Mouse (Mus musculus) forebrain, embryonic 13.5 days (tissue): ENCODE measurements at regions not wholly inside any gene's neighbourhood (a gene's known extent, or its start where the extent isn't known, plus 50 kb on each side); places are given as distances from the start of the nearest gene placed in this dataset.
A peak's percentile ranks its signal among the peaks of the same experiment; 100 is the strongest.

Experiments used
- ATAC-seq: fragments of 200-750 bp; cut with Nextera tagmentation; 2 replicates; pipeline ENCODE4 v1.8.0; 2017
- H3K27ac ChIP-seq: fragments of 300-500 bp; sonication (generic); 2 replicates; pipeline ENCODE4 v1.5.1; 2015; ENCODE audit warnings: inconsistent platforms, mild to moderate bottlenecking, moderate library complexity
- H3K27me3 ChIP-seq: fragments of 300-500 bp; sonication (generic); 2 replicates; pipeline ENCODE4 v1.6.1; 2015; ENCODE audit warnings: mild to moderate bottlenecking, inconsistent platforms
- H3K36me3 ChIP-seq: fragments of 300-500 bp; sonication (generic); 2 replicates; pipeline ENCODE4 v1.6.1; 2015; ENCODE audit warnings: mild to moderate bottlenecking, inconsistent platforms; ENCODE audit not compliant: poor library complexity, severe bottlenecking
- H3K4me1 ChIP-seq: fragments of 300-500 bp; sonication (generic); 2 replicates; pipeline ENCODE4 v1.6.1; 2015; ENCODE audit warnings: inconsistent platforms
- H3K4me2 ChIP-seq: fragments of 300-500 bp; sonication (generic); 2 replicates; pipeline ENCODE4 v1.6.1; 2015; ENCODE audit warnings: inconsistent platforms, mild to moderate bottlenecking, moderate library complexity
- H3K4me3 ChIP-seq: fragments of 300-500 bp; sonication (generic); 2 replicates; pipeline ENCODE4 v1.5.1; 2015; ENCODE audit warnings: mild to moderate bottlenecking, inconsistent platforms
- H3K9ac ChIP-seq: fragments of 300-500 bp; sonication (generic); 2 replicates; pipeline ENCODE4 v1.6.1; 2015; ENCODE audit warnings: mild to moderate bottlenecking, inconsistent platforms
- H3K9me3 ChIP-seq: fragments of 300-500 bp; sonication (generic); replicated peaks from 2 replicates; pipeline ENCODE4 v1.6.1; 2016; ENCODE audit warnings: inconsistent platforms
- WGBS: fragments of 180-500 bp; shearing (Covaris S2); methylation state at CpG from one replicate; pipeline ENCODE4 v1.1.7; 2015; 5-methylcytosine and 5-hydroxymethylcytosine counted together

GRCm38 (mm10) chr8:96753497-96753896 lies 865.1 kb upstream of the Got2 start:
- Histone ChIP-seq H3K4me1 (peaks cover 4% of the 10 kb centered on the region; the same call in 1 of the 2 replicates), H3K9ac (no peak overlapping the region), H3K27me3 (no peaks in the 10 kb centered on the region), H3K9me3 (no peaks in the 10 kb centered on the region), H3K36me3 (no peaks in the 10 kb centered on the region), H3K4me3 (no peak overlapping the region), H3K27ac (no peak overlapping the region), H3K4me2 (no peak overlapping the region)
- peak; percentile 57; the same call in 1 of the 2 replicates for ATAC-seq
- WGBS = 10% methylated on average over 2 of the region's 2 CpGs

- Histone ChIP-seq H3K36me3 (no peaks in the 10 kb centered on the region), H3K4me2 (no peak overlapping the region), H3K4me1 (peaks cover 4% of the 10 kb centered on the region; the same call in 1 of the 2 replicates), H3K27me3 (no peaks in the 10 kb centered on the region), H3K27ac (no peak overlapping the region), H3K9ac (no peak overlapping the region), H3K9me3 (no peaks in the 10 kb centered on the region), H3K4me3 (no peak overlapping the region)
- 37% methylated on average over 5 of the region's 5 CpGs for WGBS
- ATAC-seq = peak; percentile 87
Measured at GRCm38 (mm10) chr8:96748896-96749295, 860.5 kb upstream of the Got2 start.

GRCm38 (mm10) chr8:96738576-96738975 lies 850.2 kb upstream of the Got2 start:
- ATAC-seq = no peak
- Histone ChIP-seq H3K27me3 (no peaks in the 10 kb centered on the region), H3K9ac (no peak overlapping the region), H3K36me3 (no peaks in the 10 kb centered on the region), H3K4me2 (no peak overlapping the region), H3K4me1 (no peaks in the 10 kb centered on the region), H3K27ac (no peak overlapping the region), H3K9me3 (no peaks in the 10 kb centered on the region), H3K4me3 (no peak overlapping the region)
- 88% methylated on average over 2 of the region's 2 CpGs for WGBS
